Mouse (Mus musculus): ENCODE measurements around the gene Ctcf. TPM values are rescaled to one million over a fixed set of nuclear protein-coding genes. Genes with fewer than 3 reads are reported as not detected.

The Ctcf gene
- polyA plus RNA-seq, 1 experiment from 2014 or later: 100 TPM

- Histone ChIP-seq H3K27me3 (replicated peaks; ENCODE audit: control insufficient read depth, insufficient read depth, low read length) (no peaks in the 10 kb centered on the region; the same call in 1 of the 2 replicates), H3K4me1 (ENCODE audit: control insufficient read depth, insufficient read depth, low read length) (peaks cover 12% of the 10 kb centered on the region), H3K4me2 (ENCODE audit: low read length) (peak within 1 kb of the TSS; percentile 86), H3K9ac (ENCODE audit: low read length) (peak within 1 kb of the TSS; percentile 89), H3K27ac (ENCODE audit: low read depth, low read length) (peak within 1 kb of the TSS; percentile 88), H3K9me3 (replicated peaks; ENCODE audit: control insufficient read depth, low read length) (no peaks in the 10 kb centered on the region), H3K36me3 (ENCODE audit: control insufficient read depth, insufficient read depth, low read length) (no peaks in the 10 kb centered on the region), H3K4me3 (ENCODE audit: low read depth, low read length) (peak within 1 kb of the TSS; percentile 78)
- ATAC-seq: peak; percentile 88
- DNase-seq (ENCODE audit: low spot score): peak; percentile 80
- under 1% methylated on average over 39 of the region's 42 CpGs for WGBS
Measured at GRCm38 (mm10) chr8:105604804-105605381, 31.5 kb upstream of the Ctcf start, which contains the start of gene Ripor1. Gene Ripor1 (plus strand): TSS chr8:105605255.

GRCm38 (mm10) chr8:105605491-105606188, 30.7 kb upstream of the Ctcf start:
- peaks cover 12% of the 10 kb centered on the region for H3K4me1 ChIP-seq (ENCODE audit: control insufficient read depth, insufficient read depth, low read length)
- H3K36me3 ChIP-seq (ENCODE audit: control insufficient read depth, insufficient read depth, low read length): no peaks in the 10 kb centered on the region
- peak overlapping the region; percentile 88 for H3K27ac ChIP-seq (ENCODE audit: low read depth, low read length)
- 1% methylated on average over 32 of the region's 39 CpGs for WGBS
- DNase-seq (ENCODE audit: low spot score): peak; percentile 42
- H3K9ac ChIP-seq (ENCODE audit: low read length): peak overlapping the region; percentile 89
- peak overlapping the region; percentile 78 for H3K4me3 ChIP-seq (ENCODE audit: low read depth, low read length)
- H3K4me2 ChIP-seq (ENCODE audit: low read length): peak overlapping the region; percentile 86
- peak; percentile 49 for ATAC-seq
- H3K9me3 ChIP-seq (replicated peaks; ENCODE audit: control insufficient read depth, low read length): no peaks in the 10 kb centered on the region
- no peaks in the 10 kb centered on the region; the same call in 1 of the 2 replicates for H3K27me3 ChIP-seq (replicated peaks; ENCODE audit: control insufficient read depth, insufficient read depth, low read length)

GRCm38 (mm10) chr8:105606189-105607023, 30.0 kb upstream of the Ctcf start:
- ATAC-seq (peak; percentile 59), DNase-seq (ENCODE audit: low spot score) (peak; percentile 92)
- H3K4me3 ChIP-seq (ENCODE audit: low read depth, low read length): peak overlapping the region; percentile 78
- no peaks in the 10 kb centered on the region for H3K9me3 ChIP-seq (replicated peaks; ENCODE audit: control insufficient read depth, low read length)
- H3K4me1 ChIP-seq (ENCODE audit: control insufficient read depth, insufficient read depth, low read length): peaks cover 12% of the 10 kb centered on the region
- H3K4me2 ChIP-seq (ENCODE audit: low read length): peak overlapping the region; percentile 86
- no peaks in the 10 kb centered on the region; the same call in 1 of the 2 replicates for H3K27me3 ChIP-seq (replicated peaks; ENCODE audit: control insufficient read depth, insufficient read depth, low read length)
- H3K36me3 ChIP-seq (ENCODE audit: control insufficient read depth, insufficient read depth, low read length): no peaks in the 10 kb centered on the region
- H3K27ac ChIP-seq (ENCODE audit: low read depth, low read length): peak overlapping the region; percentile 88; the same call in 1 of the 2 replicates
- H3K9ac ChIP-seq (ENCODE audit: low read length): peak overlapping the region; percentile 89
- WGBS: 2% methylated on average over 30 of the region's 30 CpGs

DNA sequence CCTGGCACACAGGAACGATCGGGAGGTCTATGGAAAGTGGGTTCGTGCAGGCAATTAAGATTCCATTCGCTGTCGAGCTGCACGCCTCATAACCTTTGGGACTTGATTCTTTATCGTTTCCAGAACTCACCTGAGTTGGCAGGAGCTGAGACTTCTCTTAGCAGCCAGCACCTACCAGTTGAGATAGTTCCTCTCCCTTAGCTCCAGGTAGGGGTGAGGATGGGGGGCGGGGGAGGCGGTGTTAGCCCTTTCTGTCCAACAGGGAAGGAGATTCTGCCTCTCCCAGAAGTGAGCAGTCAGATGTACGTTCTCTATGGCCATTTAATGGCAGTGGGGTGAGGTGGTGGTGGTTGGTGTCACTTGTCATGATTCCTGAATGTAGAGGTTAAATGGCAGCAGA, 29.3 kb upstream of the Ctcf start:
- ATAC-seq (no peak), DNase-seq (ENCODE audit: low spot score) (no peak)
- peak overlapping the region; percentile 78 for H3K4me3 ChIP-seq (ENCODE audit: low read depth, low read length)
- H3K4me1 ChIP-seq (ENCODE audit: control insufficient read depth, insufficient read depth, low read length): peaks cover 12% of the 10 kb centered on the region
- peak overlapping the region; percentile 89 for H3K9ac ChIP-seq (ENCODE audit: low read length)
- peak overlapping the region; percentile 27; the same call in 1 of the 2 replicates for H3K27ac ChIP-seq (ENCODE audit: low read depth, low read length)
- no peaks in the 10 kb centered on the region for H3K36me3 ChIP-seq (ENCODE audit: control insufficient read depth, insufficient read depth, low read length)
- H3K9me3 ChIP-seq (replicated peaks; ENCODE audit: control insufficient read depth, low read length): no peaks in the 10 kb centered on the region
- H3K27me3 ChIP-seq (replicated peaks; ENCODE audit: control insufficient read depth, insufficient read depth, low read length): peaks cover 4% of the 10 kb centered on the region; the same call in 1 of the 2 replicates
- WGBS: 5% methylated on average over 10 of the region's 10 CpGs
- peak overlapping the region; percentile 86 for H3K4me2 ChIP-seq (ENCODE audit: low read length)

DNA sequence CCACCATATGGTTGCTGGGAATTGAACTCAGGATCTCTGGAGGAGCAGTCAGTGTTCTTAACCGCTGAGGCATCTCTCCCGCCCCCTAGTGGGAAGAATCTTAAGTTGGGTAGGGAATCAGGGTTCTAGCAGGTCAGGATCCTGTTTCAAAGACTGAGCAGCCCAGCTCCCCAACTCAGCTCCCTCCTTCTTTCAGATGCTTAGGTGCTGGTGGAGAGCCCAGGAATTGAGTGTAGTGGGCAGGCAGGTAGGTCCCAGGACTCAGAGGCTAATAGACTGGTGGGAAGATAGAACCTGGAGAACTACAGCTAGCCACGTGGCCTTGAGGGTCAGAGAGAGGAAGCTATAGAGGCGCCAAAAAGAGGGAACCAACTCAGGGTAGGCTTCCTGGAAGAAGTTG, 28.7 kb upstream of the Ctcf start:
- Histone ChIP-seq H3K9ac (ENCODE audit: low read length) (no peak overlapping the region), H3K36me3 (ENCODE audit: control insufficient read depth, insufficient read depth, low read length) (no peaks in the 10 kb centered on the region), H3K27me3 (replicated peaks; ENCODE audit: control insufficient read depth, insufficient read depth, low read length) (0 out of 2 replicates have a peak, but pooled peaks cover 9% of the 10 kb centered on the region), H3K4me2 (ENCODE audit: low read length) (no peak overlapping the region), H3K4me3 (ENCODE audit: low read depth, low read length) (no peak overlapping the region), H3K9me3 (replicated peaks; ENCODE audit: control insufficient read depth, low read length) (no peaks in the 10 kb centered on the region), H3K27ac (ENCODE audit: low read depth, low read length) (no peak overlapping the region), H3K4me1 (ENCODE audit: control insufficient read depth, insufficient read depth, low read length) (peaks cover 12% of the 10 kb centered on the region)
- no peak for ATAC-seq
- DNase-seq (ENCODE audit: low spot score): peak; percentile 35
- WGBS: 32% methylated on average over 4 of the region's 4 CpGs

DNA sequence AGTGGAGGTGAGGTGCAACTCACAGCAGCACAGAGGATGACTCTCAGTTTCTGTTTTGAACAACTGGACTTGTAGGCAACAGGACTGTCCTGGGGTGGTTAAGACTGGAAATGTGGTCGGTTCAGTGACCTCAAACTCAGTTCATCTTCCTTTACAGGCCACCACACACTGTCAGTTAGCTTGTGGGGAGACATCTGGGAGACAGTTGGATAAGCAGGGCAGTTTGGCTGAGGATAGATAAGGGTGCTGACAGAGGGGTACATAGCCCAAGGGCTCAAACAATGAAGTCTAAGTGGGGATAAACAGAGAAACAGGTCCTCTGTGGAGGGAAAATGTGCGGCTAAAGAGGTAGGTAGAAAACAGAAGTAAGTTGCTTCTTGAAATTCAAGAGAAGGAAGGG, 27.0 kb upstream of the Ctcf start:
- DNase-seq (ENCODE audit: low spot score) (no peak), ATAC-seq (no peak)
- H3K27ac ChIP-seq (ENCODE audit: low read depth, low read length): no peak overlapping the region
- H3K36me3 ChIP-seq (ENCODE audit: control insufficient read depth, insufficient read depth, low read length): no peaks in the 10 kb centered on the region
- H3K27me3 ChIP-seq (replicated peaks; ENCODE audit: control insufficient read depth, insufficient read depth, low read length): 0 out of 2 replicates have a peak, but pooled peaks cover 17% of the 10 kb centered on the region
- no peak overlapping the region for H3K4me3 ChIP-seq (ENCODE audit: low read depth, low read length)
- H3K9me3 ChIP-seq (replicated peaks; ENCODE audit: control insufficient read depth, low read length): no peaks in the 10 kb centered on the region
- peaks cover 20% of the 10 kb centered on the region for H3K4me1 ChIP-seq (ENCODE audit: control insufficient read depth, insufficient read depth, low read length)
- no peak overlapping the region for H3K9ac ChIP-seq (ENCODE audit: low read length)
- H3K4me2 ChIP-seq (ENCODE audit: low read length): no peak overlapping the region
- 88% methylated on average over 2 of the region's 2 CpGs for WGBS

GRCm38 (mm10) chr8:105609771-105610170, 26.6 kb upstream of the Ctcf start:
- H3K9me3 ChIP-seq (replicated peaks; ENCODE audit: control insufficient read depth, low read length): no peaks in the 10 kb centered on the region
- H3K27me3 ChIP-seq (replicated peaks; ENCODE audit: control insufficient read depth, insufficient read depth, low read length): 0 out of 2 replicates have a peak, but pooled peaks cover 19% of the 10 kb centered on the region
- ATAC-seq (no peak), DNase-seq (ENCODE audit: low spot score) (no peak)
- H3K4me1 ChIP-seq (ENCODE audit: control insufficient read depth, insufficient read depth, low read length): peaks cover 20% of the 10 kb centered on the region
- no peak overlapping the region for H3K4me3 ChIP-seq (ENCODE audit: low read depth, low read length)
- peaks cover under 1% of the 10 kb centered on the region; the same call in 1 of the 2 replicates for H3K36me3 ChIP-seq (ENCODE audit: control insufficient read depth, insufficient read depth, low read length)
- no peak overlapping the region for H3K9ac ChIP-seq (ENCODE audit: low read length)
- no peak overlapping the region for H3K4me2 ChIP-seq (ENCODE audit: low read length)
- H3K27ac ChIP-seq (ENCODE audit: low read depth, low read length): no peak overlapping the region
- 86% methylated on average over 4 of the region's 4 CpGs for WGBS

DNA sequence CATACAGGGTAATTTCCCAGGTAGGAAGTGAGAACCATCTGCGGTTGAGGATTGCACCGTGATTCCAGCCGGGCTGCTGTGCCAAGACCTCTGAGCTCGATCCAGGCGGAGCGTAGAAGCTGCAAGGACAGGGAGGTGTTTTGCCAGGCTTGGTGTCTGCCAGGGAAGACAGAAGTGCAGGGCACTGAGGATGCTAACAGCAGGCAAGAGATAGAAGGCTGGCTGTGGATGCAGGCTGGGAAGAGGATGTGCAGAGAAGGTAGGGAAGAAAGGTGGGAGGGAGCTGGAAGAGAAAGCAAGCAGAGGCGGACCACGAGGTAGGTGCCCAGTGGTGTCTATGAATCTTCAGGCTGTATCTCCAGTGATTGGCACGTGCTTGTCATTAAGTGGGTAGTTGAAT, 24.5 kb upstream of the Ctcf start:
- 0 out of 2 replicates have a peak, but pooled peaks cover 19% of the 10 kb centered on the region for H3K27me3 ChIP-seq (replicated peaks; ENCODE audit: control insufficient read depth, insufficient read depth, low read length)

More for the DNA sequence above, 24.5 kb upstream of the Ctcf start:
- Histone ChIP-seq H3K4me3 (ENCODE audit: low read depth, low read length) (no peak overlapping the region), H3K9ac (ENCODE audit: low read length) (no peak overlapping the region), H3K36me3 (ENCODE audit: control insufficient read depth, insufficient read depth, low read length) (peaks cover 21% of the 10 kb centered on the region), H3K9me3 (replicated peaks; ENCODE audit: control insufficient read depth, low read length) (no peaks in the 10 kb centered on the region), H3K4me1 (ENCODE audit: control insufficient read depth, insufficient read depth, low read length) (peaks cover 12% of the 10 kb centered on the region), H3K27ac (ENCODE audit: low read depth, low read length) (no peak overlapping the region), H3K4me2 (ENCODE audit: low read length) (no peak overlapping the region)
- ATAC-seq (no peak), DNase-seq (ENCODE audit: low spot score) (no peak)
- 85% methylated on average over 9 of the region's 9 CpGs for WGBS

Data from forebrain, embryonic 14.5 days (tissue).